Mouse (Mus musculus) heart, adult 8-10 months (tissue): ENCODE results near the gene Bend7. TPM values are rescaled to one million over a fixed set of nuclear protein-coding genes. Genes with fewer than 3 reads are reported as not detected.

ENCODE experiments used
- DNase-seq: peaks from one replicate; pipeline ENCODE4 v3.0.0; 2022; ENCODE audit warnings: low spot score
- total RNA-seq, 4 experiments: library from RNA; stranded (reverse); gene quantifications; 2 replicates each; pipeline ENCODE4 v1.2.4; 2022

The Bend7 gene
- total RNA-seq, 4 experiments from 2014 or later, result 4.7 to 5.7 (median 5.3) TPM

DNA sequence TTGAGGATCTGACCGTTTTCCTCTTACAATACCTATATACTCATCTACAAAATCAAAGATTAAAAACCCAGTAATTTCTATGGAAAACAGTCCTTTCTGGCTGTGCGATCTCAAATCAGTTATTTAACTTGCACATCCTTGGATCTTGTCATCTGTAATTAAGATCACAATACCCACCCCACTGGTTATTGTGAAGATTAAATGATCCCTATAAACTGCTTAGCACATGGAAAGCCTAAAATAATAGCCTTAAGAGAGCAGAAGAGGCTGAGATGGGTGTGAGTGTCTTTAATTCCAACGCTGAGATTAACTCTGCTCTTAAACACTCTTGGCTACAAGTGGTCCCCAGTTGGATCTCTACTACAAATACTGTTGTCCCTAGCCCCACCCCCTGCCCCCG is 64.8 kb downstream of the Bend7 start:
- DNase-seq, result no peak

DNA sequence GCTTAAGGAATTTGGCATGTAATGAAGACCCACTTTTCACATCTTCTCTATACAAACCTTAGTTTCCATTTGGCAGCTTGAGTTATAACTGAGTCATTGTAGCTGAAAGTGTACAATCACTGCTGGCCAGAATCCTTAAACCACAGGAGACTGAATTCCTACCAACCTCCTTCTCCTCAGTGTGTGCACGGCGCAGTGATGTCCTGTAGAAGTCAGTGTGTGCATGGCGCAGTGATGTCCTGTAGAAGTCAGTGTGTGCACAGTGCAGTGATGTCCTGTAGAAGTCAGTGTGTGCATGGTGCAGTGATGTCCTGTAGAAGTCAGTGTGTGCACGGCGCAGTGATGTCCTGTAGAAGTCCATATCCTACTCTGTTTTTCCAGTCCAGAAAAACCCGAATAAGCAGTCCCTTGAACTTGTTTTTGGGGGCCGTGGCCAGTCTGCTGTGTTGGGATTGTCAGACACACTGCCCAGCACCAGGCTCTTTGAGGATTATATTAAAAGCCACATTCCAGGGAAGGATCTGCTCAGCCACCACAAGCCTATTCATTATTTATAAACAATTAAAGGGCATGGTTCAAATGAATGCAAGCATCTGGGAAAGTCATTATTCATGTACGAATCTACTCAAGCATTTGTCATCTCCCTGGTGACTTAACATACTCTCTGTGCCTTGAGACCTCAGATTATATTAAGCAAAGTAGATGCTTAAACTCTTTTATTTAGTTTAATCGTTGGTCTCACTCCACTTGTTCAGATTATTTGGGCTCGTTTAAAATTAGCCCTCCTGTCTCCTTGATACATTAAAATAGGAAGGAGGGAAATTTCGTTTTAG is 65.4 kb downstream of the Bend7 start:
- DNase-seq, result no peak

DNA sequence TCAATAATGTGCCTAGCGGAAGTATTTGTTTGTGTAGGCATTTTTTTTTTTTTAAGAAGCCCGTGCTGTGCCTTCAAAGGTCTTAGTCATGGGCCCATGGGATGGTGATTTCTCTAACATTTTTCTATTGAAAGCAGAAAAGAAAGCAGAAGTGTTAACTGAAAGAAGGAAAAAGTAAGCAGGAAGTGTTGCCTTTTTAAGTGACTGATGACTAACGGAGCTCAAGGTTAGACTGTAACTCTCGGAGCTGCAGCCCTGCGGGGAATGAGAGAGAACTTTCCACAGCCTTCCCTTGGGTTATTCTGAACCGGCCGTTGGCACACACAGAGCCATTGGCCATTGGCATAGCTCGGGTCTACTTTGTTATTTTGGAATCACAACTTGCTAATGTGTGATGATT is 66.4 kb downstream of the Bend7 start:
- no peak for DNase-seq

DNA sequence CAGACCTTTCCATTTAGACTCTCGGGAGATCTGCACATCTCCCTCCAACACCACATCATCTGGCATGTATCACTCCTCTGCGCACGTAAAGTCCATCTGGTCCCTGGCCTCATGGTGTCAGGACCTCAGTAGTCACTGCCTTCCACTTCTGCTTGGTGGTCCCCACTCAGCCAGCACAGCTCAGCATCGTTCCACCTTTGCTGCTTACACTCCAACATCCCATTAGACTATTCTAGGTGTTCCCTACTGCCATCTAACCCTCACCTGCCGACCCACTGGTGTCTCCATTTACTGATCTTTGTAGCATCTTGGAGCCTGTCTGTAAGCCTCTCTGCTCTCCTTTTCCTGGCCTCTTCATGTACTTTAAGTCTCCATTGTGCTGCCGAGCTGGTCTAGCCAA is 67.4 kb downstream of the Bend7 start:
- no peak for DNase-seq

DNA sequence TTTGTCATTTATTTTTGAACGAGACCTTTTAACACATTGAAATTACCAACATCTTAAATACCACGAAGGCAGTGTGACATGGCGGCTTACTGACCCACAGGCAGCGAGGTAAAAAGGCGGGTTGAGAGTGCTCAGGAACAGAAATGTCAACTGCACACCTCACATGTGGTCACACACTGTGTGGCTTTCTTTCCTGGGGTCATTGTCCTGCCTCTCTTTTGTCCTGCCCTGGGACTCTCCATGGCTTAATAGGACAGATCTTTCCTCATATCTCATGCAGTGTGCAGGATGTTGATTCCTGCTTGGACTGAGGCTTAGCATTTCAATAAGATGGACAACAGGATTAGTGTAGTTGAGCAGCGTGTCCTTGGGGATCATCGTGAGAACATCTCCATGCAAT is 69.6 kb downstream of the Bend7 start:
- DNase-seq, result no peak

DNA sequence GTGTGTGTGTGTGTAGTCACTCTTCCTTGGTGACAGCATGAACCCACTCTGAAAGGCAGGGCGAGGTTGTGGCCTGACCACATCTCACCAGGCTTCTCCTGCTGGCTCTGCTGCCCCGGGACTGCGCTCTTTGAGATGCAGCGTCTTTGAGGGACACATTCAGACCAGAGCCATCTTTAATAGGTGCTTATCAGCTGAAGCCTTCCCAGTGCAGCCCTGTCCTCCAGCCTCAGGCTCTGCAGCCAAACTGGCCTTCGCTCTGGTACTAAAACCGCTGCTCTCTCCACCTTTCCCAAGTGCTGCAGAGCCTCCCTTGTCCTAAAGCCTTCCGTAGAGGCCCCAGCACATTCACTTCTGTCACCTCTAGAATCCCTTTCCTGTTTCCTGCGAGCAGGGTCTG is 74.0 kb downstream of the Bend7 start:
- no peak for DNase-seq

DNA sequence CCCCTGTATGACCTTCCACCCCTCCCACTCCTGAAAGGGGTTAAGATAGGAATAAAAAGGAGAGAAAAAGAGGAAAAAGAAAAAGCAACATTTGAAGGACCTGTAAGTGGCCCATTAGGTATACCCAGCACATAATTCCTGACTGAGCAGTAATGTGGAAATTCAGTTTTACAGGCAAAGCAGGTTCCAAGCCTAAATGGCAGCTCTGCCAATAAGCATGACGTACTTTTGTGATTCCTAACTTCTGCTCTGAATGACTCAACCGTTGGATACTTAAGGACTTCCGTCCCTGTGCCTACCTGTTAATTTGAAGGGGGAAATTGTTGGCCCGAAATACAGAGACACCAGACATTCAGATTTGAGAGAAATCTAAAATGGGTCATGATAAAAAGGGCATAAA is 74.9 kb downstream of the Bend7 start:
- no peak for DNase-seq

DNA sequence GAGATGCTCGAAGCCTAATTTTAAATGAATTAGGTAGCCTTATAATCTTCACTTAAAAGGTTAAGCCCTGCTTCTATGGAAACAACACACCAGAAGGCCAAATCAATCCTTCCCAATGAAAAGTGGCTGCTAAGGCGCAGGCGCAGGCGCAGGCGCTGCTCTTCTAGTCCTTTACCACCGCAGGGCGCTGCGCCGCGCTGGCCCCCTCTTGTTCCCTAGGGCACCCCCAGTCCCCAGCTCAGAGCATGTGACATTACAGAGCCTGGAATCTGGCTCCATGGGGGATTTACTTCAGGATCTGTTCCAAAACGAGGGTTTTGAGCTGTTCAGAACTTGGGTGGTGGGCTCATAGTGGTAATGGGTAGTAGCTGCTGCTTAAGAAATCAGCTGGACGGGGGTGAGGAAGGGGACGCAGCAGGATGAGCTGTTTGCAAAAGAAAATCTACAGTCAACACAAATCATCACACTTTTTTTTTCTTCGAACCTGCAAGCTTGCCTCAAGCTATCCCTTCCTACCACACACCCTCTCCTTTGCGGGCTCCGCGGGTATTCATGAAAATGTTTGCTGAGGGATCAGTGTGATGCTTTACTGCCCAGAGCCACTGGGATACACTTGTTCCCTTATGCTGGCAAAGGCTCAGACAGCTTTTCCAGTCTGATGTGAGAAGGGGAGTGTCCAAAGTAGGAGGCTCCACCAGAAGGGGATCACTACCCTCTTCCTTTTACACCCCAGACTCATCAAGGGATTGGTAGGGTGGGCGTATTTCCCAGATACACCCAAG is 85.0 kb downstream of the Bend7 start:
- no peak for DNase-seq

DNA sequence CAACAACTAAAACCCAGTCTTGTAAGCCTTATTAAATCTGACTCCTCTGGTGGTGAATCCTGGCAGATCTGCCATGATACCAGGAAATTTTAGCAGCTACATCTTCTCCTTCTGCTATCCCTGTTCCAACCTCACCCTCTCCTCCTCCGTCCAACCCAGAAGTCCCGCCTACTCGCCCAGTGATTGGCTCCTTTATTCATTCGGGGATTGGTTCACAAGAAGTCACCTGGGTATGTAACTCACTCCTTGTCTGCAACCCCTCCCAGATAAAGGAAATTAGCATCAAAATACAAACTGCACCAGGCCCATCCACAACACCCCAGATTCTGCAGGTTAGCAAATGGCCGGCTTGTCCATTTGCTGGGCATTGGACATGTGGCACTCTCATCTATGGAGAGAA is 98.7 kb downstream of the Bend7 start:
- no peak for DNase-seq

DNA sequence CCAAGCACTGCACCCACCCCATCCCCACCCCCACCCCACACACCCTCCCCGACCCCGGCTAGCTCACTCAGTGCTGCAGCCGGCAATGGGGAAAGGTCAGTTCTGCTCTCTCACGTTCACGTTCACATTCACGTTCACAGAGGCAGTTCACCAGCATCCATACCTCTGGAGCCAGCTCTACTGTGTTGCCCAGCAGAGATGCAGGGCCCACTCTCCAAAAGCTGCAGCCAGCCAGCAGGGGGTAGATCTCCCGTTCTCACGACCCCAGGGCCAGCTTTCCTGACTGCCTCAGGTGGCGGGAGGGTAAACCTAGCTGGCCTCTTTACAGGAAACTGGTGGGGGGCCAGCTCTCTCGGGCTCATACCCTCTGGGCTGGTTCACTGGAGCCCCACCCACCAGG is 100.0 kb downstream of the Bend7 start:
- no peak for DNase-seq

DNA sequence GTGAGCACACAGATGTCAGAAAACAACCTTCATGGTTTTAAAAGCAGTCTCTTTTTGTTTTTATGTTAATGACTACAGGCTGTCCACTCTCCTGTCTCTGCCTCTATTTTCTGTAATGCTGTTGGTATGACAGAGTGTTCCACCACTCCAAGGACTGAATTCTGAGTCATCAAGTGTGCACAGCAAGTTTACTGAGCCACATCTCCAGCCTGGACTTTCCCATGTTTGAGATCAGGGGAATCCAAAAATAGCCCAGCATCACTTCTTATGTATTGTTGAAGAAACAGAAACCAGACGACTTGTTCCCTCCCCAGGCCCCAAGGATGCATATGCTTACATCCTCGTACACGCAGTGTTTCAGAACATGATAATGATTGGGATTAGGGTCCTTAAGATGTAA is 102.6 kb downstream of the Bend7 start:
- DNase-seq, result no peak

DNA sequence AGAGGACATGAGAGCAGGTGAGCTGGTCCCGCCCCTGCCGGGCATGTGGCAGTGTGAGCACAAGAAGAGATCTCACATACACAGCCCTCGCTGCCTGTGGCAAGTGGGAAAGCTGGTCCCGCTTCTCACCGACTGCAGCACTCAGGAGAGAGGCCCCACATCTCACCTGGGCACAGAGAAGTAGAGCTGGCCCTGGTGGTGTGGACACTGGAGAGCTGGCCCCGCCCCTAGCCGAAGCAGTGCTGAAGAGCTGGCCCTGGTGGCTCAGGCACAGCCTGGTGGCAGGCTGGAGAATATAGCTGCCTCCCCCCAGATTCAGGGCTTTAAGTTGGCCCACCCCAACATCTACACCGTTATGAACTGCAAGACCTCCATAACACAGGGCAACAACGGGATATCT is 106.4 kb downstream of the Bend7 start:
- DNase-seq, result no peak

DNA sequence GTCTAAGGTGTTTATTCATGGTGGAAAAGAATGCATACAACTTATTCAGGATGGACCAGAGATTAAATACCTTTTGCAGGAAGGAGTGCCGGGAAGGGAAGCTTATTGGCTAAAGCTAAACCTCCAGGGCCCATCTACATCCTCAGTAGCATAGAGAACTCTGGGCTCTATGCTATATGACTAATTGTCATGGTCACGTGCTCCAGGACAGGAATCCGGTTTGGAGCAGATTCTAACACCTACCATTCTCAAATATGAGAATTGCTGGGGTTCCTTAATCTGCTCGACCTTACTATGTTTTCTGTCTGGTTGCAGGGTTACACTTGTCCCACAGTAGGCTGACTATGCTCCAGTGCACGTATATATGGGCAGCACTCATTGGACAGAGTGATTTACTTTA is 110.4 kb downstream of the Bend7 start:
- DNase-seq, result no peak

DNA sequence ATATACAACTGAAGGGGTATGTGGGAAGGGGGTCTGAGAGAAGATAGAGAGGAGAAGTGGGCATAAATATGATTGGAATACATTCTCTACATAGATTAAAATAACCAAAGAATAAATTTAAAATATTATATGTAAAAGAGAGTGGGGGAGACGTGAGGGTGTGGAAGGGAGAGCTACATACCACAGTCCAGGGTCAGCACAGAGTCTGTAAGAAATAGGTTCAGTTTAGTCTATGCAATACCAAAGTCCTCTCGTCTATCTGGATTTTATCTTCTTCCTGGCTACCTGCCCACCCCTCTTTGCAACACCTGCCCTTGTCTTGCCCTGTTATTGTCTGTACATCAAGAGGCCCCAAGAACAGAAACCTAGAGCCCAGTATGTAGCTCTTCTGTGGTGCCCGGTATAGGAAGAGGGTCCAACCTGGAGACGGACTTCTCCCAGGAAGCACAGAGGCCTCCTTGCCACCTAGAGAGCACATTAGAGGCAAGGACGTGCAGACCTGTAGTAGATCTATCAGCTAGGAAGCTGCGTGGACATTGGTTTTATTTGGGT is 110.9 kb downstream of the Bend7 start:
- DNase-seq, result no peak

DNA sequence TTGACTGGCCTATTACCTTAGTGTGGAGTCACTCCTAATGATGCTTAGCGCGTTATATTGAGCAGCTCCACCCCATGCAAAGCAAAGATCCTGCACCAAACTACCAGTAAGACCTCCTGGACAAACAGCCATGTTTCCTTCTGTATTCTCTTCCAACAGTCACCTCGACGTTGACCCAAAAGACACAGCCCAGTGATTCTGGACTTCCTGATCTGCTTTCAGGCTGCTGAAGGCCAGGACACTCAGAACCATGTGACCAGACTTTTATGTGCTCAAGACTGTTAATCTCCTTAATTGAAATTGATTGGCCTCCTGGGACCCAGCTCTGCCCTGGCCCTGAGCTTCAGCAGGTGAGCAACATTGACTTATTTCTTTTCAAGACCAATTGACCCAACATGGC is 111.4 kb downstream of the Bend7 start:
- no peak for DNase-seq

DNA sequence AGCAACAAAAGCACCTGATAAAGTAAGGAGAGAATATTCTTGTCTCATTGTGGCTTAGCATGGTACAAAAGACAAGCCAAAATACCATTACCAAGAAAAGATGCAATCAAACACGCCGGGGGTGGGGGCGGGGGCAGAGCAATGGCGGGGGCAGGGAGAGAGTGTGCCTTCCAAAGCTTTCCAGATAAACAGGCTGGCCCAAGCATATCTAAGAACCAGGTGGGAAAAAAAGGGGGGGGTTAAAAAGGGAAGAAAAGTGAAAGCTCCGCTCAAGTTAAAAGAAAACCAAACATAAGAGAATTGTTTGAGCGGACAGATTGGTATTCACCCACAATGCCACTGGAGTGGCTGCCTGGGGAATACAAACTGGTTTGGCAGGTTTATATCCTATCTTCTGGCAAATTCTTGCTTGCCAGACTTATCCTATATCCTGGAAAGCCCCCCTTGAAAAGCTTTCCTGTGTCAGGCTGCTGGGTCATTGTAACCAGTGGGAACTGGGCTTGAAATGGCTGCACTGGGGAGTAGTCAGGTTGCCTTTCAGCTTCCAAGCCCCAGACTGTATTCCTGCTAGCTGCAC is 111.9 kb downstream of the Bend7 start:
- DNase-seq, result no peak

DNA sequence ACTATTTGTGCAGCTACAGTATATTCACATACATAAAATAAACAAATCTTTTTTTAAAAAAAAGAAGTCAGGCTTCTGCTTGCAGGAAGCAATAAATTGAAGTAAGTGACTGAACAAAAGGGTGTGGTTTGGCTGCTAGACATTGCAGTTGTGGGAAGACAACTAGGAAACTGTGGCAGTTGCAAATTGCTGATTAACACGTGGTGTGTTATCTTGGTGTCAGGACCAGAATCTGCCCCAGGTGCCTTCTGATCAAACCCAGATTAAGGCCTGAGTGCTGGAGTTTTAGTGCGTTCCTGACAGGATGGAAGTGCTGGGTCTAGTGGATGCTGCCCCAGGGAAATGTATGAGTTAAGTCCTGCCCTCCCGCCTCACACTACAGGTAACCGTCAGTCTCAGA is 113.9 kb downstream of the Bend7 start:
- no peak for DNase-seq

DNA sequence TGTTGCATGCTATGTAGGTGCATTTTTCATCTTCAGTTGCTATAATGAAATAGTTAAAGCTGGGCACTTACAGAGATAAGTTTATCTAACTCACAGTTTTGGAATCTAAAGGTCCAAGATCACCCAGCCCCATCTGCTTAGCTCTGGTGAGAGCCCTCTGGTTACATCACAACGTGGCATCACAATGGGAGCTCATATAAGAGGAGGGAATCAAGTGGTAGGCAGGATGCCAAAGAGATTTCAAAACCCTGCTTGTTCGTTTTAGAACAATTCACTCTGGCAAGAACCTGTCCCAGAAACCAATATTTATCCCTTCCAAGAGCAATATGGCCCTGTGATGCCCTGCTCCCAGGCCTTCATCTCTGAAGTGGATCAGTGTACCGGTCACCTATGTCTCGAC is 114.5 kb downstream of the Bend7 start:
- no peak for DNase-seq

DNA sequence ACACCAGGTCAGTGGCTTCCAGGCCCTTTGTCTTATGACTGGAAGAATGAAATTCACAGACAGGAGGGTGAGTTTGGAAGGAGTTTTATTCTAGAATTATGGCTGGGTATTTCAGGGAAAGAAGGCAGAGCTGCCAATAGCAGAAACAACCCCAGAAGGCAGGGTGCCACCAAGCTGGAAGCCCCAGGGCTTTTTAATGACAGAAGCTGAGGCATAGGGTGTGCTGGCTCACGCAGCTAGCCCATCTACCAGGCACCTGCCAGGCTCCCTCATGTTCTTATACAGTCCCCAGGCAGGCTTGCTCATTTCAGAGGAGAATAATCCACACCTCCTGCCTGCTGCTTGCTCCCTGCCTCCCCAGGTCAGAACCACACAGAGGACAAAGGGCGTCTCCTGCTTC is 131.8 kb downstream of the Bend7 start:
- DNase-seq, result no peak
